ENCODE assay signal across 7 mouse cellular contexts in genomic region chr12:21378765-21379346, GRCm38 (mm10). TPM values are rescaled to one million over a fixed set of nuclear protein-coding genes. Genes with fewer than 3 reads are reported as not detected.
DNase-seq lines count a peak whose midpoint lies in the region; ATAC-seq and TF ChIP-seq lines count a peak whose summit lies in the region.
"Not testable (repeated sequence)": the region's sequence is repeated elsewhere in the genome, so short reads cannot be mapped to it uniquely, and the experiment has no call there.

No protein-coding gene starts in this region.

- intact Hi-C loops in heart, adult 2 months (cut with DNase I), result loop anchor here (2.0 kb wide), 1 partner anchor 14 kb away; no protein-coding TSS in a partner anchor

- H3K4me2 ChIP-seq in liver, embryonic 11.5 days, result peak overlapping the region; percentile 33
- peak overlapping the region; percentile 15; the same call in 1 of the 2 replicates for H3K4me2 ChIP-seq in liver, embryonic 15.5 days

- H3K27me3 ChIP-seq in heart, adult 2 months (ENCODE audit: control insufficient read depth, insufficient read depth, low read length); liver, embryonic 11.5 days (replicated peaks; ENCODE audit: control insufficient read depth, insufficient read depth, low read length); liver, embryonic 15.5 days: not testable (repeated sequence)

- not testable (repeated sequence) for H3K4me3 ChIP-seq in brown adipose tissue, adult 24 weeks (ENCODE audit: insufficient read depth, low read depth, low read length); heart, adult 2 months; liver, embryonic 11.5 days (ENCODE audit: low read depth, low read length); liver, embryonic 15.5 days (replicated peaks)

- not testable (repeated sequence) for H3K79me2 ChIP-seq in heart, adult 2 months (replicated peaks; ENCODE audit: control insufficient read depth, insufficient read depth, low read length)

- WGBS in heart, adult 2 months, result 49% methylated on average over 6 of the region's 6 CpGs
- WGBS in liver, embryonic 11.5 days, result 28% methylated on average over 6 of the region's 6 CpGs
- WGBS in liver, embryonic 15.5 days (ENCODE audit: insufficient replicate concordance), result 11% methylated on average over 6 of the region's 6 CpGs

- TF ChIP-seq EP300 in heart, adult 2 months (IDR thresholded peaks at IDR 0.05; ENCODE audit: insufficient read depth, low read depth, low read length), result not testable (repeated sequence)

- TF ChIP-seq CTCF in heart, adult 2 months (IDR thresholded peaks at IDR 0.05), result not testable (repeated sequence)

- H3K4me1 ChIP-seq in brown adipose tissue, adult 24 weeks (ENCODE audit: control insufficient read depth, insufficient read depth, insufficient read length, low read length); heart, adult 2 months (ENCODE audit: control insufficient read depth, insufficient read depth, low read length): not testable (repeated sequence)
- peaks cover 30% of the 10 kb centered on the region for H3K4me1 ChIP-seq in liver, embryonic 11.5 days (replicated peaks; ENCODE audit: control insufficient read depth, insufficient read depth, low read length)
- peaks cover 54% of the 10 kb centered on the region for H3K4me1 ChIP-seq in liver, embryonic 15.5 days (replicated peaks)

- ATAC-seq in liver, embryonic 11.5 days (replicated peaks; ENCODE audit: low FRiP score), result peak; percentile 74
- ATAC-seq in liver, embryonic 15.5 days (ENCODE audit: insufficient read depth), result peak; percentile 62
- ATAC-seq in megakaryocyte progenitor cell, adult 5-6 weeks (replicated peaks; ENCODE audit: poor library complexity), result peak; percentile 59

- H3K9ac ChIP-seq in heart, adult 2 months (ENCODE audit: low read depth, low read length); liver, embryonic 15.5 days: not testable (repeated sequence)
- H3K9ac ChIP-seq in liver, embryonic 11.5 days (ENCODE audit: low read depth, low read length), result peak overlapping the region; percentile 10; the same call in 1 of the 2 replicates

- not testable (repeated sequence) for H3K9me3 ChIP-seq in liver, embryonic 11.5 days (ENCODE audit: control insufficient read depth, low read length); liver, embryonic 15.5 days (replicated peaks)

- H3K36me3 ChIP-seq in heart, adult 2 months (ENCODE audit: control insufficient read depth, insufficient read depth, low read length); liver, embryonic 11.5 days (ENCODE audit: control insufficient read depth, insufficient read depth, low read length); liver, embryonic 15.5 days (replicated peaks): not testable (repeated sequence)

- peak; percentile 78 for DNase-seq in 416B (ENCODE audit: low read depth)
- DNase-seq in heart, adult 2 months; liver, embryonic 11.5 days (ENCODE audit: low spot score): not testable (repeated sequence)
- peak; percentile 31 for DNase-seq in thymus, postnatal 14 days

- not testable (repeated sequence) for TF ChIP-seq POLR2A in heart, adult 2 months (IDR thresholded peaks at IDR 0.05; ENCODE audit: insufficient read depth, low read depth, low read length)

- H3K27ac ChIP-seq in brown adipose tissue, adult 24 weeks (replicated peaks; ENCODE audit: low read depth, low read length), result peak overlapping the region; percentile 70; the same call in 1 of the 2 replicates
- H3K27ac ChIP-seq in heart, adult 2 months, result peak overlapping the region; percentile 2
- peak overlapping the region; percentile 83 for H3K27ac ChIP-seq in liver, embryonic 11.5 days (ENCODE audit: low read depth, low read length)
- peak overlapping the region; percentile 67 for H3K27ac ChIP-seq in liver, embryonic 15.5 days (replicated peaks)

RNA-seq across cellular contexts. Expression of gene Adam17, which starts 5.4 kb away (rescaled TPM):
- 14.9 and 15.6 TPM in 2 replicates for polyA plus RNA-seq in brown adipose tissue, adult 24 weeks (2012; ENCODE audit: insufficient read depth, insufficient read length, missing spikeins)
- total RNA-seq in heart, adult 2 months (2021), result 10 to 100 TPM; 39.2 to 43.8 TPM
- polyA plus RNA-seq in heart, adult 2 months (2012; rRNA removed), result 27.9 and 81.6 TPM in 2 replicates
- 35.6 and 40.3 TPM in 2 replicates for polyA plus RNA-seq in liver, embryonic 11.5 days (2014; fragmentation: Nextera tagmentation; extraction: Ambion mirVana)
- polyA plus RNA-seq in liver, embryonic 15.5 days (2015; fragmentation: Nextera tagmentation; extraction: Ambion mirVana), result 14.3 TPM in 2 replicates
- 38.1 and 39.0 TPM in 2 replicates for total RNA-seq in megakaryocyte progenitor cell, adult 5-6 weeks (2015)
- 48.1 and 53.6 TPM in 2 replicates for total RNA-seq in megakaryocyte progenitor cell, adult 5-6 weeks (2017)

RNA-seq across cellular contexts. Expression of gene Ywhaq, which starts 38.6 kb away (rescaled TPM):
- 205 and 216 TPM in 2 replicates for polyA plus RNA-seq in brown adipose tissue, adult 24 weeks (2012; ENCODE audit: insufficient read depth, insufficient read length, missing spikeins)
- total RNA-seq in heart, adult 2 months (2021), result 10 to 100 TPM; 65.8 to 74.6 TPM
- polyA plus RNA-seq in heart, adult 2 months (2012; rRNA removed), result 27.7 and 43.2 TPM in 2 replicates
- 521 and 564 TPM in 2 replicates for polyA plus RNA-seq in liver, embryonic 11.5 days (2014; fragmentation: Nextera tagmentation; extraction: Ambion mirVana)
- polyA plus RNA-seq in liver, embryonic 15.5 days (2015; fragmentation: Nextera tagmentation; extraction: Ambion mirVana), result 171 and 184 TPM in 2 replicates
- total RNA-seq in megakaryocyte progenitor cell, adult 5-6 weeks (2015), result 333 and 362 TPM in 2 replicates
- 169 and 171 TPM in 2 replicates for total RNA-seq in megakaryocyte progenitor cell, adult 5-6 weeks (2017)

Comparison
In these comparisons a context has a peak if more than half of its experiments do, and no peak if none do; other contexts are left out.
1. H3K27ac ChIP-seq: peak in every context shown above with its lines; median percentile 83 in liver, embryonic 11.5 days; 70 in brown adipose tissue, adult 24 weeks; 67 in liver, embryonic 15.5 days; 2 in heart, adult 2 months.